Mouse (Mus musculus) C2C12 (cell line): ENCODE measurements at regions not wholly inside any gene's neighbourhood (a gene's known extent, or its start where the extent isn't known, plus 50 kb on each side); places are given as distances from the start of the nearest gene placed in this dataset.

Experiments used
- H3K27me3 ChIP-seq: one replicate; pipeline ENCODE4 v1.6.1; 2011; ENCODE audit not compliant: control insufficient read depth, insufficient read depth, insufficient read length
- H3K36me3 ChIP-seq: one replicate; pipeline ENCODE4 v1.6.1; 2011; ENCODE audit not compliant: control insufficient read depth, insufficient read depth
- H3K4me3 ChIP-seq: one replicate; pipeline ENCODE4 v1.5.1; 2011; ENCODE audit warnings: mild to moderate bottlenecking, control low read depth; ENCODE audit not compliant: poor library complexity, insufficient read depth, severe bottlenecking
- H3K79me2 ChIP-seq: one replicate; pipeline ENCODE4 v1.6.1; 2011; ENCODE audit not compliant: control insufficient read depth, insufficient read depth
- H3K79me3 ChIP-seq: one replicate; pipeline ENCODE4 v1.6.1; 2011; ENCODE audit warnings: low read depth, control low read depth
- H3ac ChIP-seq: one replicate; pipeline ENCODE3; 2011; ENCODE audit warnings: low read depth; ENCODE audit not compliant: control insufficient read depth, insufficient read length
- CEBPB ChIP-seq: IDR thresholded peaks from one replicate; pipeline ENCODE4 v1.6.1; 2011; ENCODE audit warnings: low read depth, mild to moderate bottlenecking, control low read depth, moderate library complexity
- CTCF ChIP-seq: IDR thresholded peaks from one replicate; pipeline ENCODE4 v1.5.1; 2011; ENCODE audit not compliant: control insufficient read depth, insufficient read depth, insufficient read length
- FOSL1 ChIP-seq: IDR thresholded peaks from one replicate; pipeline ENCODE4 v1.8.0; 2011; ENCODE audit warnings: mild to moderate bottlenecking, low read length; ENCODE audit not compliant: poor library complexity, insufficient read depth, severe bottlenecking
- MAX ChIP-seq: IDR thresholded peaks from one replicate; pipeline ENCODE4 v1.6.1; 2011; ENCODE audit warnings: mild to moderate bottlenecking, control low read depth
- MYOD1 ChIP-seq: IDR thresholded peaks from one replicate; pipeline ENCODE4 v1.6.1; 2011; ENCODE audit warnings: low read depth; ENCODE audit not compliant: control insufficient read depth, insufficient read length
- MYOG ChIP-seq: IDR thresholded peaks from one replicate; pipeline ENCODE4 v1.6.1; 2011; ENCODE audit not compliant: control insufficient read depth, insufficient read length; ENCODE audit errors: extremely low read depth
- USF1 ChIP-seq: IDR thresholded peaks from one replicate; pipeline ENCODE4 v1.6.1; 2011; ENCODE audit warnings: low read depth, mild to moderate bottlenecking, control low read depth, moderate library complexity

DNA sequence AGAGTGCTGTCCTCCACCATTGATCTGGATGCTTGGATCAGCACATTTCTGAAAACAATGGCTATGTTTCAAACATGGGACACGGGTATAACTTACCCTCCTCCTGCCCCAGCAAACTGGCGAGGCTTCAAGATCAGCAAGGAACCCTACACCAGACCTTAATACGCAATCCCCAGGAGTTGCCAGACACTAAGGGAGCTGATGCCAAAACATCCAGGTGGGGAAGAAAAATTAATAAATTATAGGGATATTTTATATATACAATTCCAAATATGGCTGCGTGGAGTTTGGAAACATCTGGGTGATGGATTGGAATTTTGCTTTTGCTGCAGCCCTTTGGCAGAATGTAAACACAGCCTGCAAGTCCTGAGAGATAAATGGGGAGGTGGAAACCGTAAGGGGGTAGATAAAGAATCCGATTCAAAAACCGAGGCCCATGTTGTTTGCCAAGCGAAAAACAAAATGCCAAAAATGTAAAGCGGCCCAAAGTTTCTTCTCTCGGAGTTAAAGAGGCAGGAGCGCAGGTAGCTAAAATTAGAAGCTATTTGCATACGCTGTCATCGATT lies 460.9 kb upstream of the Gm765 start:
- H3K79me2 ChIP-seq = no peaks in the 10 kb centered on the region
- H3K79me3 ChIP-seq = no peaks in the 10 kb centered on the region
- no peak overlapping the region for H3ac ChIP-seq
- no peak overlapping the region for H3K4me3 ChIP-seq
- no peaks in the 10 kb centered on the region for H3K27me3 ChIP-seq
- no peaks in the 10 kb centered on the region for H3K36me3 ChIP-seq
- TF ChIP-seq CTCF (no peak), MYOD1 (no peak), MAX (no peak), MYOG (no peak), CEBPB (no peak), USF1 (no peak), FOSL1 (no peak)

DNA sequence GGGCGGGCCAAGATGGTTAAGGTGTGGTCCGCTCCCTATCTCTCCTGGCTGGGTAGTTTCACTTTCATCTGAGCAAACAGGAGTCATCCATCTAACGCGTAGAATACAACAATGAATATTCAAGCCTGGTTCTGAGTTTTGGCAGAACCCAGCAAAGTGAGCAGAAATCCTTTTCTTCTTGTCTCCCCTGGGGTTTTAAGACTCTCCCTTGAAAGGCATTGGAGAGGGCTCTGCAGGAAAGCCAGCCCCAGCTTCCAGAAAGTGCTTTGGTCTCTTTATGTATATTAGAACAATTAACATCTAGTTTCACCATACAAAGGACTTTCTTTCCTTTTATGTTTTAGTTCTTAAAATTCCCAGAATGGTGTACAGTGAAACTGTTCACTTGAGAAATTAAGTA lies 458.5 kb upstream of the Gm765 start:
- Histone ChIP-seq H3K79me3 (no peaks in the 10 kb centered on the region), H3K4me3 (no peak overlapping the region), H3ac (no peak overlapping the region), H3K79me2 (no peaks in the 10 kb centered on the region), H3K27me3 (no peaks in the 10 kb centered on the region), H3K36me3 (no peaks in the 10 kb centered on the region)
- TF ChIP-seq FOSL1 (no peak), CEBPB (no peak), MAX (no peak), USF1 (no peak), CTCF (no peak), MYOD1 (no peak), MYOG (no peak)

DNA sequence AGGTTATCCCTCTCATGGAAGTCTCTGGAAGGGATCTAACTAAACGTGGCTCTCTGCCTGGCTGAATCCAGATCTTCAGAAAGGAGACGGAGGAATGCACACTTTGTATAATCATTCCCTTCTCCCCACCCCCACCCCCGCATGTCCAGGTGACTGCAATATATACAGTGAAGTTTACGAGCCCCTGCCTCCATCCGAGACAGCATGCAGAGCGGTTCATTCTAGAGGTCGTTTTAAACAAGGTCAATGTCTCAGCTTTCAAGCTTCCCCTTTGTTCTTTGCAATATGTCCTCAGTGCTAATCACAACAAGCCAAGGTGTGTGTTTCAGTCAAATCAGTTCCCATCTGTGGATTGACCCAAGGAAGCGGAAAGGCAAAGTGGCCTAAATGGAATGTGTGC lies 457.5 kb upstream of the Gm765 start:
- Histone ChIP-seq H3ac (no peak overlapping the region), H3K4me3 (no peak overlapping the region), H3K27me3 (no peaks in the 10 kb centered on the region), H3K79me3 (no peaks in the 10 kb centered on the region), H3K36me3 (no peaks in the 10 kb centered on the region), H3K79me2 (no peaks in the 10 kb centered on the region)
- TF ChIP-seq MAX (no peak), USF1 (no peak), CEBPB (no peak), MYOG (no peak), FOSL1 (no peak), MYOD1 (no peak), CTCF (no peak)

DNA sequence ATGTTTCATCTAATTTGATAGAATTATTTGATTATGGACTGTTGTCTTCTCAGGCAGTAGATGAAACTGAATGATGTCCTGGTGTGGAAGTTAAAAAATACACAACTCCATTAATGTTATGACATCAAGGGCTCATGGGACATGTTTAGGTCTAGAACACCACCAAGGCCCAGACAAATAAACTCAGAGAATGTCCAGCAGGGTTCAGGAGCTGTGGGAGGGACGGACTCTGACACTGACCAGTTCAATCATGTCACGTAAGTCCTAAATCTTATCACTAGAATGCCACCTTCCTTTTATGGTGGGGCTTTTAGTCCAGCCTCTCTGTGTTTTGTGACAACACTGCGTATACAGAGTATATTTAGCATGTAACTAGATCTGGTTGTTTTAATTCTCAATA lies 455.2 kb upstream of the Gm765 start:
- H3ac ChIP-seq = no peak overlapping the region
- H3K27me3 ChIP-seq = no peaks in the 10 kb centered on the region
- no peaks in the 10 kb centered on the region for H3K79me2 ChIP-seq
- no peak overlapping the region for H3K4me3 ChIP-seq
- H3K36me3 ChIP-seq = no peaks in the 10 kb centered on the region
- TF ChIP-seq USF1 (no peak), CEBPB (no peak), CTCF (no peak), MYOD1 (no peak), MYOG (no peak), MAX (no peak), FOSL1 (no peak)
- no peaks in the 10 kb centered on the region for H3K79me3 ChIP-seq

DNA sequence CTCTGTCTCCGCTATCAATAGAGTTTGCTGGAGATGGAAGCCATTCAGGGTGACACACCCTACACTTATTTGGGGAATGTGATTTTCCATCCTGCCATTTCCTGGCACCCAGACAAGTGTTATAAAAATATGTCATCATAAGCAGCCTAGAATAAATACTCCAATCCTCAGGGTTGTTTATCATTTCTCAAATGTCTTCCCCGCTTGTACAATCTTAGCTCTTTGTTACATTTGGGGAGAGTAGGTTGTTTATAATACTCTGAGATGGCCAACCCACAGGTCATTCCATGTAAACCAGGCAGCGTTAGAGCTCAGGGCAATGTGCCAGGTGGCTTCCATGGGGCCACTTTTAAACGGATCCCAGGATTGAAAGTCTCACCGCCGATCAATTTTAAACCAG lies 454.8 kb upstream of the Gm765 start:
- TF ChIP-seq CEBPB (peak; percentile 68), MYOG (no peak)

DNA sequence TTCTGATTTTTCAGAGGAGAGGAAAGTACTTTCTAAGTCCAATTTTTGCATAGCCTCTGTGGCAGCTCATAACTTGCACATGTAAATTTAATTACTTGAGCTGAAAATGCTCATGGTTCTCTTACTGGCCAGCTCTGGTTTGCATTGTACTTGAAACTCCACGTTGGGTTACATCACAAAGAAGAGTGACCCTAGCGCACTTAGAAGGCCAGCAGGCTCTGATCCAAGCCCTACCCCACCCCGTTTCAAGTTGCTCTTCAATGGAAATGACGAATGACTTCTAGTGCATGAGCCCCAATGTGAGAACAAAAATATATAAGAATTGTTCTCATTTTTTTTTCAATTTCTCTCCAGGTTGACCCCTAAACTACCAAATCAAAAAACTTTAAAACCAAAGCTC lies 454.1 kb upstream of the Gm765 start:
- Histone ChIP-seq H3K79me2 (no peaks in the 10 kb centered on the region), H3K27me3 (no peaks in the 10 kb centered on the region), H3K79me3 (no peaks in the 10 kb centered on the region), H3K36me3 (no peaks in the 10 kb centered on the region), H3ac (no peak overlapping the region), H3K4me3 (no peak overlapping the region)
- TF ChIP-seq MYOD1 = no peak
- TF ChIP-seq USF1 = no peak
- no peak for TF ChIP-seq FOSL1
- no peak for TF ChIP-seq MAX
- no peak for TF ChIP-seq CEBPB
- TF ChIP-seq MYOG = no peak
- no peak for TF ChIP-seq CTCF

More for the DNA sequence above, 454.8 kb upstream of the Gm765 start:
- Histone ChIP-seq H3K79me2 (no peaks in the 10 kb centered on the region), H3ac (no peak overlapping the region), H3K79me3 (no peaks in the 10 kb centered on the region), H3K36me3 (no peaks in the 10 kb centered on the region), H3K27me3 (no peaks in the 10 kb centered on the region), H3K4me3 (no peak overlapping the region)
